Mouse (Mus musculus) c-Kit-negative CD71-positive TER-119-positive erythroid progenitor cells, embryonic 14.5 days (primary cell): ENCODE results near the gene Akt3.

Experiments used
- DNase-seq: peaks from one replicate; pipeline ENCODE4 v3.0.0-alpha.2; 2013; ENCODE audit warnings: low read depth, low spot score

Gene Akt3

DNA sequence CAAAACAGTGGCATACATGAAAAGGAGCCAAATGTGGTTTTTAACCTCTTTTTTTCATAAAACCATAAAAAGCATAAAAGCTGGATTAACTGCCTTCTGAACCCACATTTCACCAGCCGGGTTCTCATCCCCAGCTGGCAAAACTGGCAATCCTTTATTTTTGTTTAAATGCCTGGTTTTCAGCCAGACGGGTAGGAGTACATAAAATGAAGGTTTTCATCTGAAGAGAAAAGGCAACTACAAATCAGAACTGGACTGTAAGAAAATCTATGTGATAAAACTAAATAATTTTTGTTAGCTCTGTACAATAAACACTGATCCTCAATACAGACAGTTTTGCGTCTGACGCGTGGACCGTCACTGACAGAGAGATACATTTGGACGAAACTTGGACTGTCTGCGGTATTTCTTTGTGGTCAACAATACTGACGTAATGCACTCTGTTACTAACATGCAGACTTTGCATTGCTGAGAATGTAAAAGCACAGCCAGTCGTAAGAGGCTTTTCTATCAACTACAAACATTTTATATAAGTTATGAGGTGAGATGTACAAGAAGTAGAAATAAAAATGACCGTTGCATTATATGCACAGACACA is 206.5 kb downstream of the Akt3 start:
- DNase-seq: no peak

- DNase-seq: no peak
Measured at GRCm38 (mm10) chr1:177048773-177049172, 209.2 kb downstream of the Akt3 start.

DNA sequence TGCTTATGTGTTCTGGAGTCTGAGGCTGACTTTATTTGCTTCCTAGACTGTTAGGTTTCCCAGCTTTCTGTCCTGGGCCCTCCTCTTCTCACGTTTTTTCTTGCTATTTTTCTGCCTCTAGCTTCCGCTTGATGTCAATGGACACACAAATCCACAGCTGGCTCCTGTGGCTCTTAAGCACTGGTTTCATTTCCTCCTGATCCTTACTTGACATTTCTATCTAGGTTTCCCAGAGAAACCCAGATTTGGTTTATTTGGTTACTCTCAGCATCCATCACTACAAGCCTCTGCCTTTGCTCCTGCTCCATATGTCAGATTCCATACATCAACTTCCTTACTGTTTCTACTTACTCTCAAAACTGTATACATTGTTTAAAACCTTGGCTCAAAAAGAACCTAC is 211.0 kb downstream of the Akt3 start:
- DNase-seq: no peak

- no peak for DNase-seq
Measured at GRCm38 (mm10) chr1:177045885-177046284, 212.1 kb downstream of the Akt3 start.

GRCm38 (mm10) chr1:177040058-177040457 is 217.9 kb downstream of the Akt3 start:
- no peak for DNase-seq

DNA sequence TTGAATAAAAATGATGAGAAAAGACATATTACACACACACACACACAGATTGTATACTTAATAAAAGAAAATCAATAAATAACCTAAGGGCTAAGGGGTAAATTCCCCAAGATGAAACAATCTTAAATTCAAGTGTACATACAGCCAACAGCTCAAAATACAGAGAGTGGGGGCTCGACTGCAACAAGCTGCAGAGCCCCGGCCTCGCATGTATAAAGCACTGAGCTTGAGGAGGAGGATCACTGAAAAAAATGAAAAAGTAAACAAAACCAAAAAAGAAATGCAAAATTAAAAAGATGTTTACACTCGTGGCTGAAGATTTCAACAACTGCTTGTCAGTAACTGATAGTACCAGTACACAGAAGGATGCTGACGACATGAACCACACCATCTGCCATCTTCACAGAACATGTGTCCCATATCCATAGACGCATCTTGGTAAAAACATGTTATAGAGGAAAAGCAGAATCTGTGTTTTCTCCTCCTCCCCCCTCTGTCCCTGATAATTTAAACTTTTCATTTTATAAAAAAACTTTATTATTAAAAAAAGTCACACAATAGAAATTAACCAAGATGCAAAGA is 218.8 kb downstream of the Akt3 start:
- DNase-seq: no peak

GRCm38 (mm10) chr1:177038383-177038782 is 219.6 kb downstream of the Akt3 start:
- DNase-seq: no peak

DNA sequence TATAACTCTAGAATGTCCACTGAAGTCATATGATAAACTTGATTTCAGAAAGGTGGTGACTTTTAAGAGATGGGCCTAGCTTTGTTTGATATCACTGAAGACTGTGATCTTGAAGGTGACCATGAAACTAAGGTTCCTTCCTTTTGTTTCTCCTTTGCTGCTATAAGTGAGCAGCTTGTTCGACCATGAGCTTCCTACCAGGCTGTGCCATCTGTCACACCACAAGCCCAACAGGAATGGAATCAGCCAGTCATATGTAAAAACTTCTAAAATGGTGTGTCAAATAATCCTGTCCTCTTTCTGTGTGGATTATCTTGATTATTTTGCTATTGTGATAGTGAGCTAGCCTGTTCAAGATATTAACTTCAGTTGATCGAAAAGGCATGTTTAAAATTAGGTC is 222.5 kb downstream of the Akt3 start:
- DNase-seq: no peak

DNA sequence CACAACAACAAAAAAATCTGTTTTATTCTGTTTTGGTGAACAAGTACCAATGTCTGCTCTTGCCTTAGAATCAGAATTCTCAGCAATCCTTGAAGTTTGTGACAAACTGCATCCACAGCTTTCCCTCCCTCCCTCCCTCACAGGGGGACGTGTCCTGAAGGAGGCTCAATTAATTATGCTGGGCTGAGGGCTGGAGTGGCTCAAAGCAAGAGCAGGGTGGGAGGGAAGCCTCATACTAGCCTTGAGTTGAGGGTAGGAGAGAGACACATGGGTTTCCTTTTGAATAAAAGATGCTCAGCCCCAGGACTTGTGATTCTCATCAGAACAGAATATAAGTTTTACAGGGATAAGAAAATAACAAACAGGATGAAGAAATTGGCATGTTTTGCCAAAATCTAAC is 225.8 kb downstream of the Akt3 start:
- DNase-seq: no peak

- no peak for DNase-seq
Measured at GRCm38 (mm10) chr1:177031196-177031595, 226.8 kb downstream of the Akt3 start.

DNA sequence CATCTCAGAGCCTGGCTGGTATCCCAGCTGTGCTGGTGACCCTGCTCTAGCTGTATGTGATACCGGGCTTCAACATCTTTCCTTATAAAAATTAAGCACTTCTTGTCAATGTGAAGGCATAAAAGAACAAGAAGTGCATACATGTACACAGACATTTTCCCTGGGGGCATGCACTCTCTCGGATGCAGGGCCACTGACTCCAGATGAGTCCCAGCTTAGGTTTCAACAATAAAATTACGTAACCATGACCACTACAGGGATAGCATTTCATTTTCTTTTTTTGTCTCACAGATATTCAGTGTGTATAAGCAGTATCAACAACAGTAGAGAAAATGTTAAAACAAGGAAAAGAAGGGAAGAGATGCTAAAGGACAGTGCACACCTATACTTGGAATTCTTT is 227.3 kb downstream of the Akt3 start:
- DNase-seq: no peak

DNA sequence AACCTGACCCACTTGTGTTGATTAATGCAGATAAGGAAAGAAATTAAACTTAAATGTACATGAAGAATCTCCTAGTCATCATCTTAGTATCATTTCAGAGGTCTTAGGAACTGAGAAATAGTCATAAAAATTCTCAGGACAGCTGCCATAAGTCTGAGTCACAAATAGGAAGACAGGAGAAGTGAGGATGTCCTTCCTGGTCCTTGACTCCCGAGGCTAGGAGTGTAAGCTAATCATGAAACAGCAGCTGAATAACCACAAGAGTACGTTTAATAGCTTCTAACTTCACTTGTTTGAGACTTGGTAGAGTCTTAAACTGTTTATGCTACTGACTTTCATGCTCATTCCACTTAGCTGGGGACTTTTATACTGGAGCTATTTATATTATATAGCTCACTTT is 229.0 kb downstream of the Akt3 start:
- DNase-seq: no peak

DNA sequence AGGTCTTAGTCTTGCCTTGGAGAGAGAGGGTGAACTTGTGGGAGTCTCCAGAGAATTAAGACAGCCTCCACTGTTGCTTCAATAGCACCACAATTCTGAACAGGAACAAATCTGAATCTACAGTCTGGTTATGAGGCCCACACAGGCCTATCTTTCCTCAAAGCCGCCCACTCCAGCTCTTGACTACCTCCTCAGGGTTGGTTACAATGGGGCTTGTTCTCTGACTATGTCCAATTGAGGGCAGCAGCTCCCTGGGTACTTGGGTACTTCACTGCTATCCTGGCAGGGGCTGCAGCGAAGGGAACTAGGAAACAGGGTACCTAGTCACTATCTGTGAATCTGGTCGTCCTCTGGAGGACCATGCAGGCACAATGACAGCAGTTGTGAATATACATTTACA is 230.3 kb downstream of the Akt3 start:
- no peak for DNase-seq

- DNase-seq: no peak
Measured at GRCm38 (mm10) chr1:177022751-177023150, 235.3 kb downstream of the Akt3 start.

DNA sequence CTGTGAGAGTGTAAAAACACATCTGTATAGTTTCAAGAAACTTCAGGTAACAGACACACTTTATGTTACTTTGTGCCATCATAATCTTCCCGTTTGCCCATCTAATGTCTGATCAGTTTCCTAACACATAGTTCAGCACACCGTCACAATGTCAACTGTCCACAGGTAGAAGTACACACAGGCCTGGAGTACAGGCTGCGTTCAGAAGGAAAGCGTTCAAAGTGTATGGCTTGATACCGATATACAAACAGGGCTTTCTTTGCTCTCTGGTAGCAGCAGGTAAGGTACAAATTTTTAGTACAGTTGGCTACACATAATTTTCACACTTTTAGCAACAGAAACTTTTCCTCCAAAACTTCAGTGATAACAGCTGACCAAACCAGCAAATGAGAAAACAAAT is 238.3 kb downstream of the Akt3 start:
- no peak for DNase-seq

GRCm38 (mm10) chr1:177018750-177019149 is 239.3 kb downstream of the Akt3 start:
- DNase-seq: no peak

- DNase-seq: no peak
Measured at GRCm38 (mm10) chr1:177016729-177017128, 241.3 kb downstream of the Akt3 start.

- no peak for DNase-seq
Measured at GRCm38 (mm10) chr1:177015917-177016316, 242.1 kb downstream of the Akt3 start.

- no peak for DNase-seq
Measured at GRCm38 (mm10) chr1:177014921-177015439, 243.0 kb downstream of the Akt3 start.

DNA sequence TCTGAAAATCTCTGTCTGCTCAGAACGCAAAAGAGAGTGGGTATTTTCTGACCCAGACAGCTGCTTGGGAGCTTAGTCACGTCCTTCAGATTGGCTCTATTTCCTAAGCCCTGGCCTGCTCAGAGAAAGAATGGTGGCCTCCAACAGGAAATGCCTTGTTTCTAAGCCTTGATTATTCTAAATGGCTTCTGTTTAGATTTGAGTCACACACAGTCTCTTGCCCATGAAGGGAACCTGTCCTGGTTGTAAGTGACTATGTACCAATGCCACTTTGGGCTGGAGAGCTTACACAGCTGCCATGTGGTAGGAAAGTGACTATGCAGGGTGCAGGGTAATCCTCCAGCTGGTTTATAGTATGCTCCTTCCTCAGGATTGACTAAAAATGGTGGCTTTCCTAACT is 243.7 kb downstream of the Akt3 start:
- no peak for DNase-seq

GRCm38 (mm10) chr1:177013776-177014175 is 244.2 kb downstream of the Akt3 start:
- DNase-seq: no peak

DNA sequence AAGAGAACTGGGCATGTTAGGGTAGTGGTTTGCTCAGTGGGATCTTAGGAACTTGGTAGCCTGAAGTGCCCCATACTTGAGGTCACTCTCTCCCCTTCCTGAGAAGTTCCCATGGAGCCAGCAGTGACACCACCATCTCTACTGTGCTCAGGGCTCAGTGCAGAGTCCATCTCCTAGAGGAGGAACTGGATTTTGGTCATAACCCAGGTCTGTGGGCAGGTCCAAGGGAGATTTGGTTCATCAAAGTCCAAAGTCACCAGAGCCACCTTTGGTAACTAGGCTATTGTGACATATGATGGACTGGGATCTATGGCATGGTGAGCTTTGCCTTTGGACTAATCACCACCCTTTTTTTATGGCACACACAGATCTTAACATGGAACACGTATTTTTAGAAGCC is 244.7 kb downstream of the Akt3 start:
- no peak for DNase-seq

DNA sequence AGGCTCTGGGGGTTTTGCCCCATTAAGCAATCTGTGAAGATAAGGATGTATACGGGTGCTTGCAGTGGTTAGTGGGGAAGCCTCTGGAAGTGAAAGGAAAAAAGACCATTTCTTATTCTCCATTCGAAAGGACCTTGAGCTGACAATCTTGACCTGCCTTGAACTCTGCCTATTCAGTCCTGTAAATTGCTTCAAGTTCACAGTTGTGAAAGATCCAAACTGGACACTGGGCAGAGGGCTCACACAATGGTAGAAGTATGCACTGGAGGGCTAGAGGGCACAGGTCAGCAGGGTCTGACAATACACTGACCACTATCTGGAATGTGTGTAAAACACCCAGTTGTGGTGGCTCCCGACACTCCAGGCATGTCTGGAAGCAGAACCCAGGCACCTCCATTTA is 245.2 kb downstream of the Akt3 start:
- DNase-seq: no peak

DNA sequence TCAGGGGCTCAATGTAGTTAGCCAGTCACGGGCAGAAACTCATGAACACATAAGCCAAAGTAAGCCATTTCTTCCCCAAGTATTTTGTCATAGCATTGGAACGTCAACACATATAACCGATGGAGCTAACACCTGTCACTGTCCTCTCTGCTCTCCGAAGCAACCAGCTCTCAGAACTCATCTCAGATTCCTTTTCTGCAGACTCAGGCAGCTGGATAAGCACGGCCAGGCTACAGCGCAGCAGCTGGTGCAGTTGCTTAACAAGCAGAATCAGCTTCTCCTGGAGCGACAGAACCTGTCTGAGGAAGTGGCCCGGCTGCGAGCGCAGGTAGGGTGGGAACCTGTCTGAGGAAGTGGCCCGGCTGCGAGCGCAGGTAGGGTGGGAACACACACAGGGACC is 246.3 kb downstream of the Akt3 start:
- DNase-seq: no peak
